Mouse (Mus musculus) forebrain, embryonic 12.5 days (tissue): ENCODE results near the gene Ccdc80. TPM values are rescaled to one million over a fixed set of nuclear protein-coding genes. Genes with fewer than 3 reads are reported as not detected.

Source experiments
- polyA plus RNA-seq: library from polyadenylated mRNA; unstranded; fragments of >200 nt; fragmentation: Nextera tagmentation; extraction: Ambion mirVana; gene quantifications from 2 replicates; pipeline ENCODE4 v1.2.1, GENCODE M21; 2016

Ccdc80 gene
- polyA plus RNA-seq, 1 experiment from 2014 or later, result 10.9 TPM

Other genes starting within 250 kb of the Ccdc80 start
- gene Cd200r2, start 226.3 kb upstream of the Ccdc80 start, polyA plus RNA-seq, result not detected in 2 replicates
- gene Cd200r3, start 149.7 kb upstream of the Ccdc80 start, polyA plus RNA-seq, result not detected in 2 replicates
- gene Slc35a5, start 65.3 kb downstream of the Ccdc80 start, polyA plus RNA-seq, result 20.5 and 22.0 TPM in 2 replicates
- 38.9 and 43.1 TPM in 2 replicates for gene Atg3, start 65.4 kb downstream of the Ccdc80 start, polyA plus RNA-seq
- 0.18 and 0.35 TPM in 2 replicates for gene Btla, start 130.9 kb downstream of the Ccdc80 start, polyA plus RNA-seq